Mouse (Mus musculus) hindbrain, embryonic 13.5 days (tissue): ENCODE results near the gene Ppp1r12b. TPM values are rescaled to one million over a fixed set of nuclear protein-coding genes. Genes with fewer than 3 reads are reported as not detected.

Experiments used
- ATAC-seq: fragments of 200-750 bp; cut with Nextera tagmentation; 2 replicates; pipeline ENCODE4 v1.8.0; 2017; ENCODE audit warnings: moderate TSS enrichment; ENCODE audit not compliant: low FRiP score
- H3K27ac ChIP-seq: fragments of 300-500 bp; sonication (generic); 2 replicates; pipeline ENCODE4 v1.5.1; 2015; ENCODE audit warnings: inconsistent platforms, mild to moderate bottlenecking, moderate library complexity
- H3K27me3 ChIP-seq: fragments of 300-500 bp; sonication (generic); 2 replicates; pipeline ENCODE4 v1.6.1; 2015; ENCODE audit warnings: mild to moderate bottlenecking, inconsistent platforms
- H3K36me3 ChIP-seq: fragments of 300-500 bp; sonication (generic); 2 replicates; pipeline ENCODE4 v1.6.1; 2015; ENCODE audit warnings: mild to moderate bottlenecking, inconsistent platforms
- H3K4me1 ChIP-seq: fragments of 300-500 bp; sonication (generic); replicated peaks from 2 replicates; pipeline ENCODE4 v1.6.1; 2015; ENCODE audit warnings: inconsistent platforms
- H3K4me2 ChIP-seq: fragments of 300-500 bp; sonication (generic); 2 replicates; pipeline ENCODE4 v1.6.1; 2015; ENCODE audit warnings: inconsistent platforms, mild to moderate bottlenecking, moderate library complexity
- H3K4me3 ChIP-seq: fragments of 300-500 bp; sonication (generic); 2 replicates; pipeline ENCODE4 v1.5.1; 2015; ENCODE audit warnings: mild to moderate bottlenecking, inconsistent platforms
- H3K9ac ChIP-seq: fragments of 300-500 bp; sonication (generic); 2 replicates; pipeline ENCODE4 v1.6.1; 2015; ENCODE audit warnings: mild to moderate bottlenecking, inconsistent platforms
- H3K9me3 ChIP-seq: fragments of 300-500 bp; sonication (generic); 2 replicates; pipeline ENCODE4 v1.6.1; 2016; ENCODE audit warnings: inconsistent platforms
- WGBS: fragments of 180-500 bp; shearing (Covaris S2); methylation state at CpG from one replicate; pipeline ENCODE4 v1.1.7; 2015; 5-methylcytosine and 5-hydroxymethylcytosine counted together
- polyA plus RNA-seq: library from polyadenylated mRNA; unstranded; fragments of >200 nt; fragmentation: Nextera tagmentation; extraction: Ambion mirVana; gene quantifications from 2 replicates; pipeline ENCODE4 v1.2.1, GENCODE M21; 2015

Gene Ppp1r12b
- polyA plus RNA-seq, 1 experiment from 2014 or later: 12.4 TPM

DNA sequence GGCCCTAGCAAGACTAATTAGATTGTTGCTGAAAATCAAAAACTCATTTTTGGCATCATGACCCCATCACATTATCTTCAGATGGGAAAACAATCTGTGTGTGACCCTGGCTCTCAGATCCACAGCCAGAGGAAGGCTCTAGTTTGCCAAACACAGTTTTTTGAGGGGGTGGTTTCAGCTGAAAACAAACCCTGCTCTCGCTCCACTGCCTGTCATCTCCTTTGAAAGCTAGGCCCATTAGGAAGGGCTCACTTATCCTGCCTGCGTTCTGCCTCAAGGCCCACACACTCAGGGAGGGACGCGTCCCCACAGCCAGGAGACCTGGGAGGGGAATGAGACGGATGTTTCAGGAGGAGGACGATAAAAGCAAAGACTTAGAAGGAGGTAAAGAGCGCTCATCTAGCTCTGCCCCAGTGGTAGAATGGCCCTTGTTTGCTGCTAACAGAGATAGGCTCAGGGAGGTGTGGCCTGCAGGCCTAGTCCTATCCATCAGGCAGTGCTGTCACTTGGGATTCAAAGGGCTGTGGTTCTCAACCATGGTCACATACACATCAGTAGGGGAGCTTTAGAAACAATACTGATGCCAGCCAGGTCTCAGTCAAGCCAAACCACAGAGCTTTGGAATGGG lies 190.8 kb downstream of the Ppp1r12b start:
- peak overlapping the region; percentile 75 for H3K27ac ChIP-seq
- H3K4me2 ChIP-seq: no peak overlapping the region
- no peak overlapping the region for H3K9ac ChIP-seq
- peaks cover 14% of the 10 kb centered on the region for H3K4me1 ChIP-seq
- 0 out of 2 replicates have a peak, but pooled peaks have one; percentile 36 for ATAC-seq
- WGBS: 41% methylated on average over 7 of the region's 7 CpGs
- H3K36me3 ChIP-seq: peaks cover 26% of the 10 kb centered on the region
- no peaks in the 10 kb centered on the region for H3K27me3 ChIP-seq
- H3K4me3 ChIP-seq: no peak overlapping the region
- no peaks in the 10 kb centered on the region for H3K9me3 ChIP-seq

DNA sequence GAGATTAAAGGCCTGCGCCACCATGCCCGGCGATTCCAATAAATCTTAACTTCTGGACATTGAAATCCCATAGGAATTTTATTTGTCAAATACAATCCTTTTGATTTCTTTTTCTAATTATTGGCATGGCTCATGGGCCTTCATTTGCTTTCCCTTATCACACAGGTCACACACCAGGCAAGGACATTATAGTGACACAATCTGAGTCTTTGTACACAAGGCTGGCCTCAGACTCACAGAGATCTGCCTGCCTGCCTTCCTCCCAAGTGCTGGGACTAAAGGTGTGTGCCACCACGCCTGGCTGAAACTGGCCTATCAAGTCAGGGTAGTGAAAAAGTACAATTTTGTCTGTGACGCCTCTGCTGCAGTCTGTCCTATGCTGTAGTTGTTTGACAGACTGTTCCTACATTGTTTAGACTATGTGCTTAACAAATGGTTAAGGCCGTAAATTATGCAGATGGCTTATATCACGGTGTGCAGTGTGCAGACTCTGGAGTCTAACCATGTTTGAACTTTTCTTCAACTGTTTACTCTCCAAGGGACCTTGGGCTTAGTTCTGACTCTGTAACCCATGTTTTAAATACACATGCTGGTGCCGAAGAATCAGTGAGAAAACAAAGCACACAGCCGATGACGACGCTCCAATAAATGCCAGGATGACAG lies 191.8 kb downstream of the Ppp1r12b start:
- H3K9me3 ChIP-seq: no peaks in the 10 kb centered on the region
- H3K4me2 ChIP-seq: no peak overlapping the region
- 83% methylated on average over 11 of the region's 11 CpGs for WGBS
- no peaks in the 10 kb centered on the region for H3K27me3 ChIP-seq
- ATAC-seq: no peak
- H3K27ac ChIP-seq: peak overlapping the region; percentile 75; the same call in 1 of the 2 replicates
- H3K4me3 ChIP-seq: no peak overlapping the region
- H3K36me3 ChIP-seq: peaks cover 35% of the 10 kb centered on the region
- peaks cover 14% of the 10 kb centered on the region for H3K4me1 ChIP-seq
- H3K9ac ChIP-seq: no peak overlapping the region

DNA sequence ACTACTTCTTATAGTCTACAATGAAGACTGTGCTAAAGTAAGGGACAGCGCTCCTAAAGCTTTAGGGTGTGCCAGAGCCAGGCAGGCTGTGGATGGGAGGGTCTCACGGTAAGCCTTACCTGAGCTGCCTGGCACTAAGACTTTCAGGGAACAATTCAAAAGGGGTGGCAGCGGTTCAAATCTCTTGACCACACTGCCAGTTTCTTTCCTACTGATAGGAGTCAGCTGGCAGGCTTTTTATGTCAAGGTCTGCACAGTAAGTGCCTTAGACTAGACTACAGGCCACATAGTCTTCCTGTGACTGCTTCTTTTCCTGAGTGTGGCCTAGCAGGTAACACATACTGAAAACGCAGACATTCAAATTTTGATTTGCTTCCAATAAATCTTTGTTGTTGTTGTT lies 192.5 kb downstream of the Ppp1r12b start:
- 95% methylated on average over 4 of the region's 4 CpGs for WGBS

DNA sequence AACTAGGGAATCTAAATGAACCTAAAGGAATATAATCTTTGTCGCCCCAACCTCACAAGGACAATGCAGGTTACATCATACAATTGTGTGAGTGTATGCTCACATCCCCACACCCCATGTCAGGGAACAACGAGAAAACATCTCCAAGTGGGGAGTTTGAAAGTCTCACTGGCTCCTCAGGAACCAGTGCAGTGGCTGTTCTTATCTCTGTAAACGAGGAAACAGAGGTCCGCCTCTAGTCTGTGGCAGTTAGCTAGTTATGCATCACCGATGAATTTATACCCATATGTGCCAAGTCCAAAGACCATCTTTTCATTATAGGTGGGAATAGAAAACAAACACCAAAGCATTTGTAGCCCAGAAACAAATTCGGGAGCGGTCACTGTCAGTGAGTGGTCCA lies 194.2 kb downstream of the Ppp1r12b start:
- WGBS: 93% methylated on average over 7 of the region's 7 CpGs

More for the DNA sequence above, 192.5 kb downstream of the Ppp1r12b start:
- H3K4me1 ChIP-seq: peaks cover 14% of the 10 kb centered on the region
- no peaks in the 10 kb centered on the region for H3K27me3 ChIP-seq
- no peak for ATAC-seq
- H3K9me3 ChIP-seq: no peaks in the 10 kb centered on the region
- no peak overlapping the region for H3K4me2 ChIP-seq
- H3K9ac ChIP-seq: no peak overlapping the region
- H3K36me3 ChIP-seq: peaks cover 28% of the 10 kb centered on the region
- no peak overlapping the region for H3K27ac ChIP-seq
- no peak overlapping the region for H3K4me3 ChIP-seq

DNA sequence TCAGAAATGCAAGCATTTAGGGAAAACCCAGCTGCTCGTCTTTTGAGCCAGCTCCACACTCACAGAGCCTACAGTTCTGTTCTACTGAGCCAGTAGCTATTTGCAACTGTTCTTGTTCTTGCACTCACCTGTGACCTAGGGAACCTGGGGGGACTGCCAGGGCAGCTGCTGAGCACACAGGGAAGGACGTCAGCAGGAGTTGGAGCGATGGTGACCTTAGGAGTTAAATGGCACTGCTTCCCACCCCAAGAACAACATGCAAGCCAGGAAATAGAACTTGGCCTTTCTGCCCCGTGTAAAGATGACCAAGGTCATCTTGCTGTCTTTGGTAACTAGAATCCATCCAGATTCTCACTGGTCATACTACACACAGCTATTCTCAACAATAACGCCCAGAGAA lies 195.1 kb downstream of the Ppp1r12b start:
- H3K4me1 ChIP-seq: peaks cover 36% of the 10 kb centered on the region
- H3K9me3 ChIP-seq: no peaks in the 10 kb centered on the region
- no peak overlapping the region for H3K9ac ChIP-seq
- peaks cover 17% of the 10 kb centered on the region for H3K36me3 ChIP-seq
- H3K27ac ChIP-seq: no peak overlapping the region
- ATAC-seq: no peak
- no peak overlapping the region for H3K4me3 ChIP-seq
- no peak overlapping the region for H3K4me2 ChIP-seq
- 84% methylated on average over 5 of the region's 5 CpGs for WGBS
- H3K27me3 ChIP-seq: no peaks in the 10 kb centered on the region

More for the DNA sequence above, 194.2 kb downstream of the Ppp1r12b start:
- Histone ChIP-seq H3K9ac (no peak overlapping the region), H3K4me2 (no peak overlapping the region), H3K27me3 (no peaks in the 10 kb centered on the region), H3K4me3 (no peak overlapping the region), H3K4me1 (peaks cover 27% of the 10 kb centered on the region), H3K36me3 (peaks cover 17% of the 10 kb centered on the region), H3K9me3 (no peaks in the 10 kb centered on the region), H3K27ac (no peak overlapping the region)
- ATAC-seq: no peak

DNA sequence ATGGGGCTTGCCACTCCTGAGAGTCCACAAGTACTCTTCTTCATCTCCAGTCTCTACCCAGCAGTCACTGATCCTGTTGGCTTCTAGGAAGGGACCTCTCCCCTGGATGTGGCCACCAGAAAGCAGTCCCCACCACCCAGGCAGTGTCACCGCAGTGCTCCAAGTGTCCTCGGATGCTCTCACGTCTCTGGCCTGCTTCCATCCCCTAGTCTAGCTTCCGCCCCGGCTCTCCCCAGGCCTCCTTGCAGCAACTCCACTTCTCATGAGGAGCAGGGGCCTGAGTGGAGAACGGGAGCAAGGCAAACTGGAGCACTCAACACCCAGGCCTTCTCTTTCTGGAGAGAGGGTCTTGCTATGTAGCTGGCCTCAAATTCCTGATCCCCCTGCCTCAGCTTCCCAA lies 196.6 kb downstream of the Ppp1r12b start:
- Histone ChIP-seq H3K27me3 (no peaks in the 10 kb centered on the region), H3K4me3 (no peak overlapping the region), H3K4me1 (peaks cover 35% of the 10 kb centered on the region), H3K27ac (no peak overlapping the region), H3K9ac (no peak overlapping the region), H3K4me2 (no peak overlapping the region), H3K36me3 (peaks cover 17% of the 10 kb centered on the region), H3K9me3 (no peaks in the 10 kb centered on the region)
- ATAC-seq: no peak
- whole genome bisulfite sequencing: 90% methylated on average over 6 of the region's 6 CpGs

DNA sequence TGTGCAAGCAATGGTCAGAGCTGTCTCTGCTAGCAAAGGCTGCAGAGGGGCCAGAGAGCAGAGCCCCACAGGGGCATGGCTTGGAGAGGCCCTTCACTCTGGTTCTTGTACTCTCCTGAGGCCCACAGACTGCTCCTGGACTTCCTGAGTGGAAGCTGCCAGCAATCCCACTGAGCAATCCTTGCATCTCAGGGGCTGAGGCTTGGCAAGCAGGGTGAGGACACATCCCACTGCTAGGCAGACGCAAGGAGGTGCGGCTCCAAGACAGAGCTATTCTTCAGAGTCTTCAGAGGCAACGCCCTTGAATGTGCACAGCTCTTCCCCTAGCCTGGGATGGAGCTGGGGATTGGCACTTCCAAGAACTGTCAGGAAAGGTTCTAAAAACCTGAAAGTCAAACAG lies 198.5 kb downstream of the Ppp1r12b start:
- H3K9ac ChIP-seq: peak overlapping the region; percentile 30

DNA sequence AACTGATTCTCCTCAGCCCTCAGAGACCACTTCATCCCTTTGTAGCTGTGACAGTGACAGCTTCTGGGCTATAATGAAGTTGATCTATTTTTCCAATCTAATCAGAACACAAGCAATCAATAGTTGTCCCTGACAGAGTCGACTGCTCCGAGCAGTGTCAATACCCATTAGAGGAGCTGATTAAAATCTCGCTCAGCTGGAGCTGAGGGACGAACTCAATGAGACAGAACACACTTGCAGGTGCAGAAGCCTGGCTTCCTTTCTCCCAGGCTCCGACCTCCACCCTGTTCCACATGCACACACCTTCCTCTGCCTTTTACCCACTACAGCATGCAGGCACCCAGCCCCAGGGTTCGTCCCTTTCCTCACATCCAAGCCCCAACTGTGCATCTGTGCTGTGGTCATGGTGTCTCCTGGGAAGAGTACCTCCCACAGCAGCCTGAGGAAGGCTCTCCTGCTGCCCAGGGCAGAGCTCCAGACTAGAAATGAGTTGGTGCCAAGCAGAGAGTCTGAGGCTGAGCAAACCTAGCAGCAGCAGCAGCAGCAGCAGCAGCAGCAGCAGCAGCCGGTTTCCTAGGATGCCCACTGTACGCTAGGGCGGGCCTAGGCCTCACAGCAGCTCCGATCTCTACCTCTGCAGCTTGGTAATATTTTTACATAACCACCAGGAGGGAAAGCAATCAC lies 199.4 kb downstream of the Ppp1r12b start:
- peak; percentile 52 for ATAC-seq
- H3K27ac ChIP-seq: peak overlapping the region; percentile 87
- H3K9ac ChIP-seq: peak overlapping the region; percentile 56; the same call in 1 of the 2 replicates
- H3K4me1 ChIP-seq: peaks cover 51% of the 10 kb centered on the region
- H3K9me3 ChIP-seq: no peaks in the 10 kb centered on the region
- H3K4me3 ChIP-seq: no peak overlapping the region
- H3K27me3 ChIP-seq: no peaks in the 10 kb centered on the region
- H3K4me2 ChIP-seq: no peak overlapping the region
- WGBS: 41% methylated on average over 10 of the region's 10 CpGs
- peaks cover 17% of the 10 kb centered on the region for H3K36me3 ChIP-seq

More for the DNA sequence above, 198.5 kb downstream of the Ppp1r12b start:
- H3K9me3 ChIP-seq: no peaks in the 10 kb centered on the region
- no peak for ATAC-seq
- WGBS: 79% methylated on average over 3 of the region's 3 CpGs
- H3K4me2 ChIP-seq: no peak overlapping the region
- H3K27me3 ChIP-seq: no peaks in the 10 kb centered on the region
- H3K27ac ChIP-seq: peak overlapping the region; percentile 87; the same call in 1 of the 2 replicates
- no peak overlapping the region for H3K4me3 ChIP-seq
- peaks cover 51% of the 10 kb centered on the region for H3K4me1 ChIP-seq
- H3K36me3 ChIP-seq: peaks cover 17% of the 10 kb centered on the region

DNA sequence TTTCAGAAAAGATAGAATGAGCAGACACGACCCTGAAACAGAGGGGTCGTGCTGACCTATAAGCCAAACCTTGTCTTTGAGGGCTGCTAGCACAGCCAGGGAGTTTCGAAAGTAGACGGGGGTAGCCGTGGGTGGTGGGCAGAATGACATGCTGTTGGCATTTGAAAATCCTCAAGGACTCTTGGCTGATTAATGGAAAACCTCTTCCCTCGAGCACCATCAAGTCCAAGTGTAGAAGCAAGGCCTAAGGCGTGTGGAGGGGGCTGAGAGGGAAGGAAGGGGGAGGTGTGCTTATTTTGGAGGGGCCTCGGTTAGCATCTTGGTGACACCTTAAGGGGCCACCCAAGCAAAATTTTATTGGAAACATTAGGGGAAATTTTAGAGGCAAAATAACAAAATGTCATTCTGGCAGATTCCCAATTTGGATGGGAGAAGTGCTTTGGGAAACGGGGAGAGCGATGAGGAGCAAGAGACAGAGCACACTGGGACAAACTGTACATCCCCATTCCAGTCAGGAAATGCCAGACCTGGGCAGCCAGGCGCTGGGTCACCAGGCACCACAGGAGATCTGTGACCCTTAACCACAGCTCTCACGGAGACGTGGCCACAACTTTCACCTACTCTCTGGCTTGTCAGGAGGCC lies 200.1 kb downstream of the Ppp1r12b start:
- Histone ChIP-seq H3K27ac (peak overlapping the region; percentile 87), H3K9me3 (no peaks in the 10 kb centered on the region), H3K27me3 (no peaks in the 10 kb centered on the region), H3K4me2 (no peak overlapping the region), H3K4me1 (peaks cover 53% of the 10 kb centered on the region), H3K9ac (0 out of 2 replicates have a peak overlapping the region, but pooled peaks have one; percentile 56), H3K4me3 (no peak overlapping the region), H3K36me3 (peaks cover 17% of the 10 kb centered on the region)
- no peak for ATAC-seq
- WGBS: 50% methylated on average over 13 of the region's 13 CpGs

DNA sequence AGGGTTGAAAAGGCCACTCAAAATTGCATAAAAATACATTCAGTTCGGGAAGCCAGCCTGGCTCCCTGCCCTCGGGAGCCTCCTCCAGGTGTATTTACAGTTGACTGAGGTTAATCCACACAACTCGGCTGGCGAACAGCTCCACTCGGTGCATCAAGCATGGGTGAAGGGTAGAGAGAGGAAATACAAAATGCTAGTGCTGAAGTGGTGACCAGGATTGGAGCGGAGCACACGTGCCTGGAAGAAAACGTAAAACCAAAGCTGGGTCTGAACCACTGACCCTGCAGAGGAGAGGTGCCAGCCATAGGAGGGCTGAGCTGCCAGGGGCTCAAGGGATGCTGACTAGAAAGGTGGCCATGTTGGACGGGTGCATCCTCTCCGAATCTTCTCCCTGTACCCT lies 200.9 kb downstream of the Ppp1r12b start:
- no peak overlapping the region for H3K4me2 ChIP-seq
- no peak for ATAC-seq
- 83% methylated on average over 10 of the region's 10 CpGs for WGBS
- no peak overlapping the region for H3K4me3 ChIP-seq
- no peak overlapping the region for H3K9ac ChIP-seq
- no peaks in the 10 kb centered on the region for H3K27me3 ChIP-seq
- H3K27ac ChIP-seq: peak overlapping the region; percentile 87; the same call in 1 of the 2 replicates
- H3K4me1 ChIP-seq: peaks cover 60% of the 10 kb centered on the region
- H3K9me3 ChIP-seq: no peaks in the 10 kb centered on the region
- H3K36me3 ChIP-seq: peaks cover 9% of the 10 kb centered on the region

DNA sequence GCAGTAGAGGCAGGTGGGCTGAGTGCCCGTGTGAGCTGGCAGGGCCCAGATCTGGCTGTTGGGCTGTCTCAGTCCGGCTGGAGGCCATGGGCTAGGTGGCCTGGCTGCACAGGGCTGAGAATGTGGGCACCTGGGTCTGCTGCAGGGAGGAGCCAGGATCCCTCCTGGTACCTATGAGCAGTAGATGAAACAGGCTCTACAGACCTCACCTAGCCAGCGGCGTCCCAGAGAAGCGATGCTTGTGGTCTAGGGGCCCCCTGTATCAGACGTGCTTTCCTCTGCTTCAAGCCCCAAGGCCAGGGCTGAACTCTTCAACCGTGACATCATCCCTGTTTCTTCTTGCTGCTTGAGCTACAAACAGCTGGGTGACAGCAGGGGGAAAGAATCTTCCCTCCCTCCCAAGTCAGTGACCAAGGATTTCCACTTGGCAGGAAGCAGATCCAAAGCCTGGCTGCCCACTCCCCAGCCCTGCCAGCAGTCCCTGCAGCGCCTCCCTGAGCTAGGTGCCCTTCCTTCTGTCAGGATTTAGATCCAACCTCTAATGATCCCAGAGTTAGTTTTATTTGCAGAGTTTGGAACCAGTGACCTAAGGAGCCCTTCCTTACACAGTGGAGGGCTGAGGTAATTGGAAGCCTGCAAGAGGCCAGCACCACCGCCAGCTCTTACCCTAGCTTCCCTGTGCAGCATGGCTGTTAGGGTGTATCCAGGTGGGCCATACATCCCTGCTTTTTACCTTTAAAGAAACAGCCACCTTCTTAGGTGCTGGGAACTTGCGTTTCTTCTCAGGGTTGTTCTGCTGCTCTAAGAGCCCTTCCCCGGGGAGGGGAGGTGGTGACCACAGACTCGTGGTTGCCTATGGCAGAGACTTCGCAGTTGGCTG lies 201.8 kb downstream of the Ppp1r12b start:
- 71% methylated on average over 13 of the region's 13 CpGs for WGBS
- ATAC-seq: no peak
- no peaks in the 10 kb centered on the region for H3K27me3 ChIP-seq
- H3K27ac ChIP-seq: 0 out of 2 replicates have a peak overlapping the region, but pooled peaks have one; percentile 1
- no peak overlapping the region for H3K4me3 ChIP-seq
- H3K4me1 ChIP-seq: peaks cover 62% of the 10 kb centered on the region
- H3K9ac ChIP-seq: no peak overlapping the region
- peaks cover 1% of the 10 kb centered on the region; the same call in 1 of the 2 replicates for H3K36me3 ChIP-seq
- H3K4me2 ChIP-seq: no peak overlapping the region
- H3K9me3 ChIP-seq: no peaks in the 10 kb centered on the region
